Comparison of ENCODE assay signal across 8 mouse cellular contexts in the genomic region with DNA sequence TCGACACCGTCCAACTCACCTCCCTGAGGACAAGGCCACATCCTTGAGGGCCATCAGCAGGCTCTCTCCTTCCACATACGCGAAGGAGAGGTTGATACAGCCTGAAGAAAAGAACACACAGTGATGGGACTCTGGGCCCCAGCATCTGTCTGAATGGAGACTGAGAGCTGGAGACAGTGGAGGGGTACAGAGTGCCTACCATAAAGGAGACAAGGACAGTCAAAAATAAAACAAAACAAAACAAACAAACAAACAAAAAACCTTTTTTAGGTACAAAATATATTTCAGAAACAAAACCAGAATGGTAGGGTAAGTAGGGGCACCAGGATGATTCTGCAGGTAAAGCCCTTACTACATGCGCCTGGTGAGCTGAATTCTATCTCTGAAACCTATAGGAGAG. TPM values are rescaled to one million over a fixed set of nuclear protein-coding genes. Genes with fewer than 3 reads are reported as not detected.
DNase-seq lines count a peak whose midpoint lies in the region; ATAC-seq lines count a peak whose summit lies in the region.

Gene Gm28036, minus strand, starts transcription at position 101 of the 400 bp plus-strand sequence.

- DNase-seq in heart, postnatal 36 days = no peak
- no peak for DNase-seq in adrenal gland, postnatal 4 days (ENCODE audit: low spot score in 2 of 2)
- DNase-seq in heart, postnatal 4 days = no peak
- DNase-seq in spleen, postnatal 10 days (ENCODE audit: low spot score in 2 of 2) = no peak
- no peak for DNase-seq in cerebellum, postnatal 14 days
- no peak for DNase-seq in gastrocnemius, postnatal 14 days

- H3K27ac ChIP-seq in heart, embryonic 11.5 days (ENCODE audit: low read depth, low read length) = no peak within 1 kb of the TSS
- no peak within 1 kb of the TSS for H3K27ac ChIP-seq in macrophage

- H3K79me2 ChIP-seq in macrophage (ENCODE audit: inconsistent target) = no peaks in the 10 kb centered on the region

- no peaks in the 10 kb centered on the region for H3K9me3 ChIP-seq in heart, embryonic 11.5 days (replicated peaks; ENCODE audit: control insufficient read depth, low read length)

- WGBS in heart, embryonic 11.5 days (ENCODE audit: insufficient replicate concordance) = 89% methylated on average over 5 of the region's 5 CpGs
- WGBS in macrophage (ENCODE audit: missing documents) = 96% methylated on average over 5 of the region's 5 CpGs

- H3K36me3 ChIP-seq in heart, embryonic 11.5 days (ENCODE audit: control insufficient read depth, insufficient read depth, low read length) = peaks cover 6% of the 10 kb centered on the region; the same call in 1 of the 2 replicates
- H3K36me3 ChIP-seq in macrophage (ENCODE audit: inconsistent target) = peaks cover 50% of the 10 kb centered on the region

- H3K9ac ChIP-seq in heart, embryonic 11.5 days (ENCODE audit: low read depth, low read length) = no peak within 1 kb of the TSS

- no peak for ATAC-seq in heart, embryonic 11.5 days (replicated peaks; ENCODE audit: insufficient number of reproducible peaks, low FRiP score, low TSS enrichment)

- H3K4me3 ChIP-seq in heart, embryonic 11.5 days (ENCODE audit: low read depth, low read length) = no peak within 1 kb of the TSS
- H3K4me3 ChIP-seq in macrophage (ENCODE audit: inconsistent target) = no peak within 1 kb of the TSS

- H3K4me1 ChIP-seq in heart, embryonic 11.5 days (ENCODE audit: control insufficient read depth, insufficient read depth, low read length) = no peaks in the 10 kb centered on the region

- H3K4me2 ChIP-seq in heart, embryonic 11.5 days = no peak within 1 kb of the TSS

- no peaks in the 10 kb centered on the region for H3K27me3 ChIP-seq in heart, embryonic 11.5 days (ENCODE audit: control insufficient read depth, insufficient read depth, low read length)

- intact Hi-C loops in heart, postnatal 36 days (cut with DNase I) = no loop called here
- intact Hi-C loops in gastrocnemius, postnatal 14 days (cut with DNase I; ENCODE audit: low total_unique reads) = no loop called here

RNA-seq across cellular contexts. Expression of gene Gm28036, which starts in this region (rescaled TPM):
- polyA plus RNA-seq in heart, embryonic 11.5 days (2014; fragmentation: Nextera tagmentation; extraction: Ambion mirVana) = 11.6 and 14.1 TPM in 2 replicates
- 10 to 100 TPM in 1 of 2 experiments, 1 to 10 TPM in 1; 9.0 to 13.6 TPM for total RNA-seq in heart, postnatal 36 days (2021)
- total RNA-seq in adrenal gland, postnatal 4 days (2021) = 10 to 100 TPM; 36.7 to 44.4 TPM
- total RNA-seq in heart, postnatal 4 days (2021) = 10 to 100 TPM; 30.3 to 33.8 TPM
- total RNA-seq in macrophage (2018; cell fraction: chromatin; rRNA removed) = 10 to 100 TPM in 9 of 26 experiments, 1 to 10 TPM in 17; 2.0 to 18.0 (median 8.1) TPM
- total RNA-seq in macrophage (2018; cell fraction: cytosol; rRNA removed) = 10 to 100 TPM in 7 of 26 experiments, 1 to 10 TPM in 19; 5.8 to 19.7 (median 8.8) TPM
- total RNA-seq in macrophage (2018; cell fraction: nucleus; rRNA removed) = 10 to 100 TPM in 1 of 26 experiments, 1 to 10 TPM in 25; 1.7 to 15.0 (median 5.8) TPM
- 6.1 to 13.9 TPM (median 8.1 TPM) in 3 replicates for polyA plus RNA-seq in macrophage (2018)
- total RNA-seq in gastrocnemius, postnatal 14 days (2021) = 1 to 10 TPM; 4.4 to 9.5 TPM
